Mouse (Mus musculus) G1E (cell line): ENCODE data around the gene Cyp27a1.

Experiments used
- CTCF ChIP-seq: IDR thresholded peaks from 2 replicates; pipeline ENCODE4 v1.5.1; 2012; ENCODE audit warnings: low read depth, low read length, inconsistent platforms, mixed read lengths
- GATA2 ChIP-seq: IDR thresholded peaks from 2 replicates; pipeline ENCODE4 v1.6.1; 2012; ENCODE audit warnings: low read depth, low read length, inconsistent platforms, borderline replicate concordance

DNA sequence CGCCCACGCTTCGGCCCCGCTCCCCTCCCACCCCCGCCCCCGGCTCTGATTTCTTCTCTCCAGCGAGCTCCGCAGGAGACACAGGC lies 58.3 kb downstream of the Cyp27a1 start, which contains the start of gene Wnt6:
- no peak for TF ChIP-seq GATA2
- TF ChIP-seq CTCF = no peak
